Mouse (Mus musculus) brain, embryonic 14.5 days (tissue): ENCODE measurements around the gene Zdhhc13. TPM values are rescaled to one million over a fixed set of nuclear protein-coding genes. Genes with fewer than 3 reads are reported as not detected.
A peak's percentile ranks its signal among the peaks of the same experiment; 100 is the strongest.

Source experiments
- DNase-seq: peaks from one replicate; pipeline ENCODE4 v3.0.0-alpha.2; 2011; ENCODE audit warnings: low read depth
- CTCF ChIP-seq: fragments of 200-500 bp; IDR thresholded peaks from 2 replicates; pipeline ENCODE4 v1.5.1; 2012; ENCODE audit warnings: inconsistent platforms, mild to moderate bottlenecking, moderate library complexity, borderline replicate concordance; ENCODE audit not compliant: insufficient read depth, insufficient read length; ENCODE audit errors: extremely low read depth
- POLR2A ChIP-seq: fragments of 200-500 bp; IDR thresholded peaks from 2 replicates; pipeline ENCODE4 v1.6.1; 2012; ENCODE audit warnings: mild to moderate bottlenecking, inconsistent platforms, borderline replicate concordance; ENCODE audit not compliant: poor library complexity, insufficient read depth, insufficient read length, severe bottlenecking; ENCODE audit errors: extremely low read depth
- polyA plus RNA-seq: library from polyadenylated mRNA; depleted of rRNA; stranded (reverse); fragments of >200 nt; gene quantifications from 2 replicates; pipeline ENCODE4 v1.2.3, GENCODE M21; 2012

Zdhhc13 gene
- polyA plus RNA-seq, 1 experiment = 33.5 TPM

- TF ChIP-seq CTCF = no peak
- DNase-seq = peak; percentile 49
These were observed 19.1 kb upstream of the Zdhhc13 start for GRCm38 (mm10) chr7:48769721-48770120.

DNA sequence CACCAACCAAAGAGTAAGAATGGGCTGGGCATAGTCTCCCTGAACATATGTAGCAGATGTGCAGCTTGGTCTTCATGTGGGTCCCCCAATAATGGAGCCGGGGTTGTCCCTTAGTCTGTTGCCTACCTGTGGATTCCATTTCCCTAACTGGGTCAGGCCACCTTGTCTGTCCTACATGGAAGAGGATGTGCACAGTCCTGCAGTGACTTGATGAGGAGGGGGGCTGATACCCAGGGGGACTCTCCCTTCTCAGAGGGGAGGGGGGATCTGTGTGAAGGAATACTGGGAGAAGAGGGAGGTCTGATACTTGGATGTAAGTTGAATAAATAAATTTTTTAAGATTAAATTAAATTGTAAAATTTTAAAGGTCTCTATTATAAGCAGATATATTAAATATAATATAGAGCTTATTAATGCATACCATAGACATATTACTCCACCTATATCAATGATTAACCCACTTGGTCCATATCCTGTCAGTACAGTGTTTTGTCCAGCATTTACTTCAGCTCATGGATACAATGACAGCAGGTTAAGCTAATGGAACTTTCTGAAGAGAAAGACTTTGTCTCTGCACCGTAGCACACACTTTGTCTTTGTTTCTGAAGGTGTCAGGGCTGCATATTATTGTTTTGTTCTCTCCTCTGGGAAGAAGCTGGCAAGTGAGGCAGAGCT is 16.6 kb upstream of the Zdhhc13 start:
- DNase-seq = no peak
- TF ChIP-seq POLR2A = no peak
- TF ChIP-seq CTCF = no peak

GRCm38 (mm10) chr7:48773333-48773732 is 15.5 kb upstream of the Zdhhc13 start:
- TF ChIP-seq POLR2A (no peak), CTCF (no peak)
- DNase-seq = no peak

- no peak for DNase-seq
- TF ChIP-seq CTCF (no peak), POLR2A (no peak)
These were observed 14.2 kb upstream of the Zdhhc13 start for GRCm38 (mm10) chr7:48774633-48775032.

- TF ChIP-seq POLR2A (no peak), CTCF (no peak)
- DNase-seq = no peak
These were observed 13.4 kb upstream of the Zdhhc13 start for GRCm38 (mm10) chr7:48775436-48775835.

DNA sequence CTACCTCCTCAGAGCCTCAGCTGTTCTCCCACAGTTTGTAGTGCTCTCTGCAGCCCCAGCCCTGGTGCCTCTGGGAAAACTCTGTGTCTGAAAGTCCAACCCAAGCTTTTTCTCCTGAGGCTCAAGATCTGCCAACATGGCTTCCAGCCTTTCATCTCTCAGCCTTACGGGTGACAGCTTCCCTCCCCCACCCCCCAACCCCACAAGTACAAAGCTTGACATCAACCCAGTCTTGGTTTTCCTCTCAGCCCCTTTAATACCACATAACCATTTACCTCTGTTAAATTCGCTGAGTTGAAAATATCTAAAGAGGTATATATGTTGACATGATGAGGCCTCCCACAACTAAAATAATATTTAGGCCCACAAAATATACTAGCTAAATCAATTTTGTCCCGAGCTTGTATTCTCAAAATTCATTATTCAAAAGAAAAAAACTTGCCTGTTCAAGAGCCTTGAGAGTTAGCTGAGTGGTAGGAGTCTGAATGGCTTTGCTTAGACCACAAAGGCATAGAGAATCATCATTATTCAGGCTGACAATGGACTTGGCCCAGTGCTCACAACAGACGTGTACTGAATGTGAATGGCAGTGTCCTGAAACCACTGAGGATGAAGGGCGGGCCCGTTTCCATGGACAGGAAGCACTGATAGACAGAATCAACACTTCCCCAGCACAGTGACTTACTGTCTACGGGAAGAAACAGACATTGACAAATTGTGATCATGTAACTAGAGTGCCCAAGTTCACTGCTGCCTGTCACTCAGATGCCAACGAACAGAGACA is 10.9 kb upstream of the Zdhhc13 start:
- peak; percentile 90 for DNase-seq
- TF ChIP-seq CTCF = no peak
- no peak for TF ChIP-seq POLR2A

GRCm38 (mm10) chr7:48779110-48779509 is 9.7 kb upstream of the Zdhhc13 start:
- peak; percentile 76 for DNase-seq
- TF ChIP-seq CTCF = no peak
- TF ChIP-seq POLR2A = no peak

DNA sequence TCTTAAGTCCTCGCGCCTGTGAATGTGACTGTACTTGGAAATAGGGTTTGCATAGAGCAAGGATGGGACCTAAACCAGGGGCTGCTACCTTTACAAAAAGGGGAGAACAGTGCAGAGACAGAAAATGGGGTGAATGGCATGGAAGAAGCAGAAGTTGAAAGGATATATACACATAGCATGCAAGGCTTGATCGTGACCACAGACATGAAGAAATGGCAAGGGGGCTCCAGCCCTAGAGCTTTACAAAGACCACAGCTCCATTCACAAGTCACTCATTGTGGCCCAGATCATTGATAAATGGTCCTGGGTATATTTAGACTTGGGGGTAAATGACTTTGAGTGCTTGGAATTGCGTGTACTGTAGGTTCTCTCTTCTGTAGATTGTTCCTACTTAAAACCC is 6.4 kb upstream of the Zdhhc13 start:
- TF ChIP-seq CTCF (no peak), POLR2A (no peak)
- DNase-seq = no peak

DNA sequence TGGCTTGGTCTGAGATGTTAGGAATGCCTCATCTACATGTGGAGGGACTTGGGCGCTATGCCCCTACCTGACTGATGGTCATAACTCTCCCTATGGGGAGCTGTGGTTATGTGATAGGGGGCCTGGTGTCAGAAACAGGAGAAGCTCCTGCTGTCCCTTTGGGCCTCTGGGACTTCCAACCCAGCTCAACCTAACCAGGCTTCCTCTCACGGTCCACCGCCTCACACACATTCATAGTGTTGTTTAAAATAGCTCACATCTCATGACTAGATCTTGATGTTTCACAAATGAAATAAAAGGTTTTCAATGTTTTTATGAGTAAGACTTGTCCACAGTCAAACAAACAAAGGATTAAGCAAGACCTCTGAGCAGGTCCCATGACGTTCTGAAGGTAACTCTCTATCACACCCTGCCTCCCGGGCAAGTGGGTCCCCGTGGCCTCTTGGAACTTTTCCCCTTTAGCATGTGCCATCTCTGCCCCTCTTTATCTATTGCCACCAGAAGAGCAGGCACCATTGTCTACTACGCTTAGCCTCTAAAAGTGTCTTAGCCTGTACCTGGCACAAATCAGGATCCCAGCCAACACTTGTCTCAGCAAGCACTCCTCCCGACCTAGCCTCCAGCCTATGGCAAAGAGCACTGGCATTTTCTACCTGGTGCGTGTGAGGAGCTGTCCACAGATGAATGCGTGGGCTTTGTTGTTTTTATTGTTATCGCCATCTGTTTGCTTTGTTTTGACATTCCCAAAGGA is 3.9 kb upstream of the Zdhhc13 start:
- TF ChIP-seq POLR2A = no peak
- TF ChIP-seq CTCF = no peak
- no peak for DNase-seq

DNA sequence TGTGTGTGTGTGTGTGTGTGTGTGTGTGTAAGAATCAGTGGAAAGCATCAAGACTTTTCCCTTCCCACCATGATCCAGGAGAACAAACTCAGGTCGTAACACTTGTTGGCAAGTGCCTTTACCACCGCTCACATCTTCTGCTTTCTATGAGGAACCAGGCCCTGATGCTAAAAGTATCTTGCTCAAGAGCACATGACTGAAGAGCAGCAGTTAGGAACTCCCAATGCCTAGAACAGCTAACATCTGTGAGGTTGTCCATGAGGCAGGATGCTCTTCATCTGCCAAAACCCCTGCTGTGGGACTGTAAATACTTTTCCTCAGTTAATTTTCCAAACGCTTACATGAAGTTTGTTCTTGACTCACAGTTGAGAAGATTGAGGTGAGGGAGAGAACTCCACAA is 455 bp upstream of the Zdhhc13 start:
- no peak for DNase-seq
- TF ChIP-seq POLR2A = no peak
- no peak for TF ChIP-seq CTCF

DNA sequence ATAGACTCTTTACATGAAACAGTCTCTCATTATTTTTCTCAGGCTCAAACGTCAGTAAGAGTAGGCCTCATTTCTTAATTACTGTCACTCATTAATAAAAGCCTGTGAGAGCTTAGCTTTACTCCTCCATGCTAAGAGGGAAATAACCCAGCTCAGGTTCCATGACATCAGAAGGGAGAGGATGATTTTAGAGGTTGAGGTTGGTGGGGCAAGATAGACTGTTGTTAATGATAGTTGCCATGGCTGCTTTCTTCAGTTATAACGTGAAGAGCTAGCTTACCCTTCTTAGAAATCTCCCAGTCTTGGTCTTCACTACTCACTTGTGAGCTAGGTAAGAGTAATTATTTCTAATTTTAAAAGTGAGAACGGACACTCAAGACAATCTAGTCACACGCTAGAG is 1.3 kb downstream of the Zdhhc13 start:
- TF ChIP-seq POLR2A = no peak

DNA sequence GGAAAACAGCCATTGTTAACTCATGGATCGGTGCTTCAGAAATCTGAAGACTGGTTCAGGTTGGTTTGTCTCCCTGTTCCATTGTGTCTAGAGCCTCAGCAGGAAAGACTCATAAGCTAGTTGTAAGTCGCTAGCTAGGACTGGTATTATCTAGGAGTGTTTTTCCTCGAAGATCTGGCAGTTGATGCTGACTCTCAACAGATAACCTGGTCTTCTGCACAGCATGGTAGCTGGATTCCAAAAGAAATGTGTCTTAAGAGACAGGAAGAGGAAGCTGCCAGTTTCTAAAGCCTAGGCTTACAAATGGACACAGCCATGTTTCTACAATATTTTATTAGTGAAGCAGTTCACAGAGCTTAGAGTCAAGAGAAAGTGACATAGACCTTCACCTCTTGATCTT is 2.6 kb downstream of the Zdhhc13 start:
- DNase-seq = no peak
- TF ChIP-seq CTCF = no peak
- TF ChIP-seq POLR2A = no peak

More for the DNA sequence above, 1.3 kb downstream of the Zdhhc13 start:
- DNase-seq = peak; percentile 12

- TF ChIP-seq CTCF (no peak), POLR2A (no peak)
- no peak for DNase-seq
These were observed 6.3 kb downstream of the Zdhhc13 start for GRCm38 (mm10) chr7:48795130-48795529.

DNA sequence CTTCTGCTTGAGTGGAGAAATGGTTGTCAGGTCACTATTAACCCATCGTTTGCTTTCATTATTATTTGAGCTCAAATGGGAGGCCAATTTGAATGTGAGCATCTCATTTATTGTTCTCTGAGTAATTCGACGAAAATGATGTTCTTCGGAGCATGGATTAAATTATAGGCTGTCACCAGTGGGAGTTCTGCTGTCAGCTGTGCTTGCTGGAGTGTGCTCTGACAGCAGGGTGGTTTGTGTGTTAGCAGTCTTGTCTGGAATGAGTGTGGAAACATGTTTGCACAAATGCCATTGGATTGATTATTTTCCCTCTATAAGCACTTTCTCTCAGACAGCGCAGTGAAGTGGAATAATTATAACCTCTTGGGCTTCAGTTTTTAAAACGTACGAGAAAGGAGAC is 14.6 kb downstream of the Zdhhc13 start:
- peak; percentile 86 for DNase-seq
- TF ChIP-seq CTCF (no peak), POLR2A (no peak)

DNA sequence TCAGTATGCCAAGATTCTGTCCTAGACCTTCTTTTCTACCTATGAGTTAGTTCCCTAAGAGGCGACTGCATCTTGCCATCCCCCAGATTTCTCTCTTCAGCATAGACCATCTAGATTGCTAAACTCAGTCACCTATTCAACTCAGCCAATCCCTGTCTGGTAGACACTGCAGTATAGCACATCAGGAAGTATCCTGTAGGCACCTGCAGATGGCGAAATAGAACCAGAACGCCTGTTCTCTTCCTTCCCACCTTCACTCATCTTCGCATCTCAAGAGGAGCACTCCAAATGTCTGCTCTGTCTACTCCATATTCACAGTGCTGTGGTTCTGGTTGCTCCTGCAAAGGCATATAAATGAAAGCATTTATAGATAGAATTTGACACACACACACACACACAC is 17.8 kb downstream of the Zdhhc13 start:
- no peak for DNase-seq

More for the DNA sequence above, 17.8 kb downstream of the Zdhhc13 start:
- TF ChIP-seq POLR2A = no peak
- TF ChIP-seq CTCF = no peak
